Mouse (Mus musculus) CH12.LX (cell line): Measurements from ENCODE around the gene Trappc5. TPM values are rescaled to one million over a fixed set of nuclear protein-coding genes. Genes with fewer than 3 reads are reported as not detected.

Source experiments
- DNase-seq: peaks from one replicate; pipeline ENCODE4 v3.0.0-alpha.2; 2013; ENCODE audit errors: extremely low read depth
- H3K27ac ChIP-seq: 2 replicates; pipeline ENCODE4 v1.5.1; 2012; ENCODE audit warnings: low read depth, mild to moderate bottlenecking, control low read depth, moderate library complexity; ENCODE audit not compliant: insufficient read depth
- H3K27me3 ChIP-seq: replicated peaks from 2 replicates; pipeline ENCODE3; 2012; ENCODE audit warnings: inconsistent platforms
- H3K36me3 ChIP-seq, 2 experiments: replicated peaks in 1 of 2; 2 replicates each; pipeline versions ENCODE3 to v1.6.1; 2012; ENCODE audit warnings: inconsistent platforms in 1 of 2, low read length in 1 of 2, mild to moderate bottlenecking in 1 of 2, mixed read lengths in 1 of 2, moderate library complexity in 1 of 2; ENCODE audit not compliant: control insufficient read depth in 1 of 2, insufficient read depth in 1 of 2
- H3K4me1 ChIP-seq, 2 experiments: 2 replicates each; pipeline ENCODE4 v1.6.1; 2012; ENCODE audit warnings: inconsistent platforms in 1 of 2, moderate library complexity in 1 of 2; ENCODE audit not compliant: insufficient read depth in 2 of 2, control insufficient read depth in 1 of 2
- H3K4me2 ChIP-seq: 2 replicates; pipeline ENCODE4 v1.6.1; 2012; ENCODE audit warnings: low read depth, mild to moderate bottlenecking, control low read depth; ENCODE audit not compliant: poor library complexity, insufficient read depth, severe bottlenecking
- H3K4me3 ChIP-seq, 3 experiments: fragments of 150-350 bp in 1 of 3; sonication (generic) in 1 of 3; replicated peaks in 1 of 3; 2 replicates each; pipeline versions ENCODE3 to v1.5.1; 2011 to 2012; ENCODE audit warnings: low read depth in 2 of 3, low read length in 2 of 3, mild to moderate bottlenecking in 2 of 3, moderate library complexity in 2 of 3, control low read depth in 1 of 3, improper control_type of control experiment in 1 of 3, inconsistent platforms in 1 of 3, mixed read lengths in 1 of 3; ENCODE audit not compliant: poor library complexity in 1 of 3
- H3K79me2 ChIP-seq: replicated peaks from 2 replicates; pipeline ENCODE4 v1.6.1; 2012; ENCODE audit warnings: mild to moderate bottlenecking, moderate library complexity; ENCODE audit not compliant: control insufficient read depth, poor library complexity, insufficient read depth, severe bottlenecking; ENCODE audit errors: extremely low read depth
- H3K9ac ChIP-seq: 2 replicates; pipeline ENCODE4 v1.6.1; 2012; ENCODE audit warnings: low read depth, mild to moderate bottlenecking, control low read depth, moderate library complexity; ENCODE audit not compliant: insufficient read depth
- H3K9me3 ChIP-seq: replicated peaks from 2 replicates; pipeline ENCODE3; 2012; ENCODE audit warnings: low read length, inconsistent platforms, mixed read lengths
- BHLHE40 ChIP-seq: IDR thresholded peaks from 2 replicates; pipeline ENCODE4 v1.6.1; 2011; ENCODE audit warnings: mild to moderate bottlenecking, low read depth, low read length, improper control_type of control experiment
- E2F4 ChIP-seq: IDR thresholded peaks from 2 replicates; pipeline ENCODE4 v1.6.1; 2011; ENCODE audit warnings: low read depth, low read length, improper control_type of control experiment; ENCODE audit not compliant: insufficient replicate concordance
- EP300 ChIP-seq: IDR thresholded peaks from 2 replicates; pipeline ENCODE4 v1.6.1; 2011; ENCODE audit warnings: low read length, improper control_type of control experiment
- GABPA ChIP-seq: IDR thresholded peaks from 2 replicates; pipeline ENCODE4 v1.6.1; 2012; ENCODE audit warnings: low read depth, low read length, improper control_type of control experiment, inconsistent platforms; ENCODE audit not compliant: insufficient replicate concordance
- JUND ChIP-seq: conservative IDR thresholded peaks from 2 replicates; pipeline ENCODE4 v1.6.1; 2011; ENCODE audit warnings: low read depth, low read length, improper control_type of control experiment
- MAFK ChIP-seq: IDR thresholded peaks from 2 replicates; pipeline ENCODE4 v1.6.1; 2011; ENCODE audit warnings: low read length, improper control_type of control experiment; ENCODE audit not compliant: insufficient replicate concordance
- MAZ ChIP-seq: IDR thresholded peaks from 2 replicates; pipeline ENCODE4 v1.6.1; 2012; ENCODE audit warnings: low read depth, mild to moderate bottlenecking, inconsistent platforms, low read length, improper control_type of control experiment, moderate library complexity
- MXI1 ChIP-seq: IDR thresholded peaks from 2 replicates; pipeline ENCODE4 v1.6.1; 2011; ENCODE audit warnings: mild to moderate bottlenecking, low read depth, low read length, improper control_type of control experiment
- NRF1 ChIP-seq: IDR thresholded peaks from 2 replicates; pipeline ENCODE4 v1.6.1; 2014; ENCODE audit warnings: low read depth, mild to moderate bottlenecking, inconsistent platforms, low read length, improper control_type of control experiment, moderate library complexity
- POLR2A ChIP-seq: IDR thresholded peaks from 2 replicates; pipeline ENCODE4 v1.6.1; 2011; ENCODE audit warnings: low read depth, mild to moderate bottlenecking, improper control_type of control experiment, low read length
- POLR2AphosphoS2 ChIP-seq: IDR thresholded peaks from 2 replicates; pipeline ENCODE4 v1.6.1; 2011; ENCODE audit warnings: low read depth, low read length, improper control_type of control experiment
- SMC3 ChIP-seq: IDR thresholded peaks from 2 replicates; pipeline ENCODE4 v1.6.1; 2011; ENCODE audit warnings: low read depth, low read length, improper control_type of control experiment
- TBP ChIP-seq: conservative IDR thresholded peaks from 2 replicates; pipeline ENCODE4 v1.6.1; 2011; ENCODE audit warnings: low read depth, low read length, improper control_type of control experiment
- TCF12 ChIP-seq: IDR thresholded peaks from 2 replicates; pipeline ENCODE4 v1.6.1; 2014; ENCODE audit warnings: low read depth, mild to moderate bottlenecking, inconsistent platforms, low read length, improper control_type of control experiment
- USF1 ChIP-seq: IDR thresholded peaks from 2 replicates; pipeline ENCODE4 v1.6.1; 2014; ENCODE audit warnings: low read depth, mild to moderate bottlenecking, inconsistent platforms, low read length, improper control_type of control experiment
- ZC3H11A ChIP-seq: IDR thresholded peaks from 2 replicates; pipeline ENCODE4 v1.6.1; 2012; ENCODE audit warnings: low read depth, mild to moderate bottlenecking, inconsistent platforms, low read length, improper control_type of control experiment
- ZMIZ1 ChIP-seq: IDR thresholded peaks from 2 replicates; pipeline ENCODE4 v1.6.1; 2012; ENCODE audit warnings: low read depth, mild to moderate bottlenecking, inconsistent platforms, low read length, improper control_type of control experiment
- ZNF384 ChIP-seq: IDR thresholded peaks from 2 replicates; pipeline ENCODE4 v1.6.1; 2012; ENCODE audit warnings: low read depth, low read length, improper control_type of control experiment, inconsistent platforms
- dilution Hi-C: fragments of 300-500 bp; cut with MboI; formaldehyde crosslinking; loops from 2 replicates; pipeline ENCODE4 v1.14.3; 2020; ENCODE audit warnings: low sequenced_read_pairs; ENCODE audit not compliant: extremely low pct_unique_long_range_greater_than_20kb, extremely low pct_ligation_motif_present
- in situ Hi-C: fragments of 300-500 bp; cut with MboI; formaldehyde crosslinking; loops from 3 replicates; pipeline ENCODE4 v1.14.3; 2019; ENCODE audit warnings: low sequenced_read_pairs, low pct_ligation_motif_present, low pct_unique_long_range_greater_than_20kb, mixed read lengths
- polyA plus RNA-seq: library from polyadenylated mRNA; unstranded; fragments of >175 nt; gene quantifications from 2 replicates; pipeline ENCODE4 v1.2.1, GENCODE M21; 2012; ENCODE audit warnings: low read depth; ENCODE audit not compliant: insufficient read length
- total RNA-seq, 2 experiments: library from RNA; depleted of rRNA; stranded (reverse); fragments of 300-350 nt in 1 of 2; fragments of >200 nt in 1 of 2; gene quantifications; 2 replicates each; pipeline ENCODE4 v1.2.3; 2012 to 2014

Trappc5 gene
- total and polyA plus RNA-seq, 3 experiments = 21.5 to 27.4 (median 22.4) TPM

DNA sequence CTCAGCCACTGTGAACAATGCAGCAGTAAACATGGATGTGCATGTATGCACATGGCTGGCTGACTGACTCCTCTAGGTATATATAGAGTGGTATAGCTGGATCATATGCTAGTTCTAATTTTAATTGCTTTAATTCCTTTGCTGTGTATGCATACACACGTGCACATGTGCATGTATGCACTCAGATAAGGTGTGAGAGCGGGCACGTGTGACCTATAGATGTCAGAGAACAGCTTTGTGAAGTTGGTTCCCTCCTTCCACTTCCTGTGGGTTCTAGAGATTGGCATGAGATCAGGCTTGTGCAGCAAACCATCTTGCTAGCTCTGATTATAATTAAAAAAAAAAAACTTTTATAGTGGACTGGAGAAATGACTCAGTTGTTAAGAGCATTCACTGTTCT, 23.3 kb upstream of the Trappc5 start:
- dilution Hi-C loops = no loop called here
- Histone ChIP-seq H3K27ac (no peak overlapping the region), H3K9me3 (no peaks in the 10 kb centered on the region), H3K36me3 (no peaks in the 10 kb centered on the region), H3K9ac (no peak overlapping the region), H3K79me2 (no peaks in the 10 kb centered on the region), H3K27me3 (no peaks in the 10 kb centered on the region), H3K4me2 (no peak overlapping the region), H3K4me3 (no peak overlapping the region), H3K4me1 (peaks cover 5 to 16% of the 10 kb centered on the region in 2 experiments)
- in situ Hi-C loops = no loop called here
- no peak for TF ChIP-seq GABPA
- TF ChIP-seq POLR2AphosphoS2 = no peak
- TF ChIP-seq TBP = no peak
- no peak for TF ChIP-seq ZC3H11A
- TF ChIP-seq TCF12 = no peak
- no peak for DNase-seq

DNA sequence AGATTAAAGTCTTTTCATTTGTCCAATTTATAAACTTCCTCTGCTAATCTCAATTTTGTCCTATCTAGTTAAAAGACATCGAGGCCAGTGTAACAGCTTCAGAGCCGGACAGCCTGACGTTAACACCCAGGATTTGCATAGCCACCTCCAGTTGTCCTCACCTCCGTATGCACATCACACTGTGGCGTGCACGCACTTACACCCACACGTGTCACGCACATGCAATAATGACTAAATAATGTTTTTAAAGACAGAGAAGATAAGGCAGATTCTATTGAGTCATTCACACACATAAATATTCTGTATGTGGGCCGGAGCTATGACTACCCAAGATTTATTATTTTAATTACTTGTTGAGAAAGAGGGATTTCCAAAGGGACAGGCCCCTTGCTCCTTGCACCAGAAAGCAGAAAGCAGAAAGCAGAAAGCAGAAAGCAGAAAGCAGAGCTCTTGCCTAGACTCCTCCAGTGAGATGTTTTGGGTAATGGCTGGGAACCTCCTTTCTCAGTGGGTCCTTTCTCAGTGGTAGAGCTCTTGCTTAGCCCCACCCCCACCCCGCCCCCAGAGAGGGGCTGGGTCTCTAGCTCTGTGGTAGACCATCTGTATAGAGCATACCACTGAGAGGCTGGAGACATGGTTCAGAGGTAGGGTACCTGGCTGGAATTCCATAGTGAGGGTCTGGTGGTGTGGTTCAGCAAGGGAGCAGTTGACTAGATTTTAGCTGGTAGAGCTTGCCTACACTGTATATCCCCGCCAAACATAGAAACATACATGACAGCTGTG, 21.2 kb upstream of the Trappc5 start:
- Histone ChIP-seq H3K4me1 (peaks cover 5 to 21% of the 10 kb centered on the region in 2 experiments), H3K79me2 (no peaks in the 10 kb centered on the region), H3K9ac (no peak overlapping the region), H3K27me3 (no peaks in the 10 kb centered on the region), H3K4me3 (no peak overlapping the region), H3K36me3 (no peaks in the 10 kb centered on the region), H3K27ac (no peak overlapping the region), H3K9me3 (no peaks in the 10 kb centered on the region), H3K4me2 (peak overlapping the region; percentile 42; the same call in 1 of the 2 replicates)
- in situ Hi-C loops (no loop called here), dilution Hi-C loops (no loop called here)
- TF ChIP-seq USF1 (no peak), BHLHE40 (peak; percentile 92), E2F4 (no peak), MAZ (no peak)
- DNase-seq = no peak

GRCm38 (mm10) chr8:3655526-3655925, 20.6 kb upstream of the Trappc5 start, which contains the start of gene Retn:
Retn (plus strand) TSS chr8:3655770.
- Histone ChIP-seq H3K36me3 (no peaks in the 10 kb centered on the region), H3K79me2 (no peaks in the 10 kb centered on the region), H3K9me3 (no peaks in the 10 kb centered on the region), H3K4me2 (peak within 1 kb of the TSS; percentile 42; the same call in 1 of the 2 replicates), H3K4me3 (no peak within 1 kb of the TSS), H3K27me3 (no peaks in the 10 kb centered on the region), H3K9ac (no peak within 1 kb of the TSS), H3K4me1 (peaks cover 5 to 26% of the 10 kb centered on the region in 2 experiments), H3K27ac (no peak within 1 kb of the TSS)
- TF ChIP-seq ZMIZ1 (no peak), MAFK (no peak), SMC3 (no peak), ZNF384 (no peak), NRF1 (no peak), MXI1 (no peak), POLR2A (no peak), EP300 (no peak), JUND (no peak), GABPA (no peak)
- dilution Hi-C loops (no loop called here), in situ Hi-C loops (no loop called here)
- DNase-seq = no peak
